Mouse (Mus musculus) kidney, embryonic 15.5 days (tissue): ENCODE data around the gene Aldh1l2. TPM values are rescaled to one million over a fixed set of nuclear protein-coding genes. Genes with fewer than 3 reads are reported as not detected.

ENCODE experiments used
- polyA plus RNA-seq: library from polyadenylated mRNA; unstranded; fragments of >200 nt; fragmentation: Nextera tagmentation; extraction: Ambion mirVana; gene quantifications from 2 replicates; pipeline ENCODE4 v1.2.1, GENCODE M21; 2015

Gene Aldh1l2
- polyA plus RNA-seq, 1 experiment from 2014 or later = 0.79 TPM

Other genes with a start within 250 kb of the Aldh1l2 start
- 0.57 and 0.58 TPM in 2 replicates for gene Slc41a2, start 196.3 kb downstream of the Aldh1l2 start, polyA plus RNA-seq
- 0.78 and 0.82 TPM in 2 replicates for gene D10Wsu102e, start 173.9 kb downstream of the Aldh1l2 start, polyA plus RNA-seq
- 34.0 and 37.5 TPM in 2 replicates for gene Washc4, start 9.6 kb upstream of the Aldh1l2 start, polyA plus RNA-seq
- gene Appl2, start 114.6 kb upstream of the Aldh1l2 start, polyA plus RNA-seq = 42.9 and 44.8 TPM in 2 replicates
- 36.3 and 36.6 TPM in 2 replicates for gene 1500009L16Rik, start 188.7 kb upstream of the Aldh1l2 start, polyA plus RNA-seq